8 mouse cellular contexts compared by ENCODE assay signal in genomic region chr1:36558031-36558993, GRCm38 (mm10). TPM values are rescaled to one million over a fixed set of nuclear protein-coding genes. Genes with fewer than 3 reads are reported as not detected.
DNase-seq lines count a peak whose midpoint lies in the region; ATAC-seq and TF ChIP-seq lines count a peak whose summit lies in the region.

TSS of gene Sema4c (minus strand) at chr1:36558349.

- peaks cover 14 to 58% of the 10 kb centered on the region in 2 experiments for H3K4me1 ChIP-seq in CH12.LX (ENCODE audit: control insufficient read depth in 1 of 2, insufficient read depth in 2 of 2)
- peaks cover 16% of the 10 kb centered on the region for H3K4me1 ChIP-seq in forebrain, embryonic 11.5 days (replicated peaks; ENCODE audit: control insufficient read depth, insufficient read depth, low read length)
- peaks cover 17% of the 10 kb centered on the region for H3K4me1 ChIP-seq in lung, embryonic 14.5 days (ENCODE audit: insufficient read depth)

- peak; percentile 64 for ATAC-seq in forebrain, embryonic 11.5 days (replicated peaks; ENCODE audit: low FRiP score)
- peak; percentile 68 for ATAC-seq in lung, embryonic 14.5 days (ENCODE audit: insufficient read depth)

- dilution Hi-C loops in CH12.LX (cut with MboI; ENCODE audit: extremely low pct_ligation_motif_present, extremely low pct_unique_long_range_greater_than_20kb, low sequenced_read_pairs): no loop called here

- TF ChIP-seq CTCF in CH12.LX (conservative IDR thresholded peaks at IDR 0.05 in 1 of 2, IDR thresholded peaks at IDR 0.05 in 1 of 2; ENCODE audit: low read depth in 2 of 2, low read length in 2 of 2): no peak
- peak; percentile 38 for TF ChIP-seq CTCF in layer of hippocampus, adult 2 months (conservative IDR thresholded peaks at IDR 0.05)
- 0 out of 2 replicates have a peak, but pooled peaks have one; percentile 3 for TF ChIP-seq CTCF in lung, embryonic 14.5 days (IDR thresholded peaks at IDR 0.05; ENCODE audit: low read depth)

- H3K9ac ChIP-seq in CH12.LX (ENCODE audit: insufficient read depth, low read depth): peak within 1 kb of the TSS; percentile 15
- peak within 1 kb of the TSS; percentile 98 for H3K9ac ChIP-seq in forebrain, embryonic 11.5 days (ENCODE audit: low read length)
- peak within 1 kb of the TSS; percentile 95 for H3K9ac ChIP-seq in lung, embryonic 14.5 days

- H3K4me3 ChIP-seq in CH12.LX (replicated peaks in 1 of 3; ENCODE audit: low read depth in 2 of 3, low read length in 2 of 3, poor library complexity in 1 of 3): peak within 1 kb of the TSS; percentile 58 to 77 (median 71)
- peak within 1 kb of the TSS; percentile 92 for H3K4me3 ChIP-seq in forebrain, embryonic 11.5 days (ENCODE audit: low read depth, low read length)
- peak within 1 kb of the TSS; percentile 87 for H3K4me3 ChIP-seq in layer of hippocampus, adult 2 months
- H3K4me3 ChIP-seq in lung, embryonic 14.5 days (ENCODE audit: low read depth, low read length): peak within 1 kb of the TSS; percentile 94

- no peaks in the 10 kb centered on the region for H3K9me3 ChIP-seq in CH12.LX (replicated peaks; ENCODE audit: low read length)
- H3K9me3 ChIP-seq in forebrain, embryonic 11.5 days (ENCODE audit: control insufficient read depth, low read length): no peaks in the 10 kb centered on the region
- no peaks in the 10 kb centered on the region for H3K9me3 ChIP-seq in lung, embryonic 14.5 days (ENCODE audit: low read depth, low read length)

- peaks cover under 1 to 3% of the 10 kb centered on the region in 2 experiments for H3K36me3 ChIP-seq in CH12.LX (replicated peaks in 1 of 2; ENCODE audit: control insufficient read depth in 1 of 2, insufficient read depth in 1 of 2, low read length in 1 of 2)
- H3K36me3 ChIP-seq in forebrain, embryonic 11.5 days (ENCODE audit: control insufficient read depth, insufficient read depth, low read length): peaks cover 5% of the 10 kb centered on the region; the same call in 1 of the 2 replicates
- H3K36me3 ChIP-seq in lung, embryonic 14.5 days (ENCODE audit: insufficient read depth): peaks cover 23% of the 10 kb centered on the region

- H3K4me2 ChIP-seq in CH12.LX (ENCODE audit: insufficient read depth, low read depth, poor library complexity, severe bottlenecking): peak within 1 kb of the TSS; percentile 97
- peak within 1 kb of the TSS; percentile 99 for H3K4me2 ChIP-seq in forebrain, embryonic 11.5 days (ENCODE audit: low read depth, low read length, severe bottlenecking)
- peak within 1 kb of the TSS; percentile 98 for H3K4me2 ChIP-seq in lung, embryonic 14.5 days

- no peaks in the 10 kb centered on the region for H3K79me2 ChIP-seq in CH12.LX (replicated peaks; ENCODE audit: control insufficient read depth, extremely low read depth, insufficient read depth, poor library complexity, severe bottlenecking)

- under 1% methylated on average over 67 of the region's 69 CpGs for WGBS in forebrain, embryonic 11.5 days
- 1% methylated on average over 69 of the region's 69 CpGs for WGBS in lung, embryonic 14.5 days

- peaks cover 38% of the 10 kb centered on the region for H3K27me3 ChIP-seq in CH12.LX (replicated peaks)
- no peaks in the 10 kb centered on the region; the same call in 1 of the 2 replicates for H3K27me3 ChIP-seq in forebrain, embryonic 11.5 days (ENCODE audit: control insufficient read depth, insufficient read depth, low read length)
- H3K27me3 ChIP-seq in lung, embryonic 14.5 days (ENCODE audit: insufficient read depth, low read length): no peaks in the 10 kb centered on the region

- TF ChIP-seq POLR2A in CH12.LX (IDR thresholded peaks at IDR 0.05; ENCODE audit: low read depth, low read length): no peak

- in situ Hi-C loops in CH12.LX (cut with MboI; ENCODE audit: low pct_ligation_motif_present, low pct_unique_long_range_greater_than_20kb, low sequenced_read_pairs): loop anchor here (5.0 kb wide), 1 partner anchor 74 kb away; no protein-coding TSS in a partner anchor

- no peak for TF ChIP-seq EP300 in CH12.LX (IDR thresholded peaks at IDR 0.05; ENCODE audit: low read length)

- peak; percentile 29 for DNase-seq in CH12.LX (ENCODE audit: extremely low read depth)
- peak; percentile 37 to 55 for DNase-seq in adrenal gland, postnatal 4 days (ENCODE audit: low spot score in 2 of 2)
- peak; percentile 91 for DNase-seq in forebrain, embryonic 11.5 days (ENCODE audit: low spot score)
- DNase-seq in heart, postnatal 10 days: peak; percentile 82 to 83
- DNase-seq in layer of hippocampus, adult 2 months (ENCODE audit: low spot score in 2 of 2): peak; percentile 62 to 74
- DNase-seq in lung, embryonic 14.5 days: peak; percentile 92
- DNase-seq in ovary, postnatal 10 days (ENCODE audit: low spot score): peak; percentile 71
- DNase-seq in urinary bladder, adult 2 months (ENCODE audit: low spot score): peak; percentile 79

- intact Hi-C loops in heart, postnatal 10 days (cut with DNase I): no loop called here

- no peak within 1 kb of the TSS for H3K27ac ChIP-seq in CH12.LX (ENCODE audit: insufficient read depth, low read depth)
- H3K27ac ChIP-seq in forebrain, embryonic 11.5 days (ENCODE audit: low read depth, low read length): peak within 1 kb of the TSS; percentile 97
- H3K27ac ChIP-seq in layer of hippocampus, adult 2 months: peak within 1 kb of the TSS; percentile 98
- peak within 1 kb of the TSS; percentile 100 for H3K27ac ChIP-seq in lung, embryonic 14.5 days (ENCODE audit: low read depth)

- no peak for TF ChIP-seq RAD21 in CH12.LX (IDR thresholded peaks at IDR 0.05; ENCODE audit: low read depth, low read length)

TF ChIP-seq in CH12.LX, 34 proteins besides CTCF, POLR2A, EP300 and RAD21:
- no peak for TF ChIP-seq CHD2 (IDR thresholded peaks at IDR 0.05; ENCODE audit: low read length)
- TF ChIP-seq BHLHE40 (IDR thresholded peaks at IDR 0.05; ENCODE audit: low read depth, low read length): peak; percentile 19; the same call in 1 of the 2 replicates
- TF ChIP-seq TCF12 (IDR thresholded peaks at IDR 0.05; ENCODE audit: low read depth, low read length): no peak
- TF ChIP-seq MEF2A (IDR thresholded peaks at IDR 0.05; ENCODE audit: borderline replicate concordance, low read depth, low read length): no peak
- no peak for TF ChIP-seq CHD1 (IDR thresholded peaks at IDR 0.05; ENCODE audit: low read depth, low read length)
- TF ChIP-seq UBTF (IDR thresholded peaks at IDR 0.05; ENCODE audit: low read depth, low read length): 0 out of 2 replicates have a peak, but pooled peaks have one; percentile 64
- TF ChIP-seq SMC3 (IDR thresholded peaks at IDR 0.05; ENCODE audit: low read depth, low read length): no peak
- TF ChIP-seq GABPA (IDR thresholded peaks at IDR 0.05; ENCODE audit: insufficient replicate concordance, low read depth, low read length): no peak
- no peak for TF ChIP-seq SIN3A (IDR thresholded peaks at IDR 0.05; ENCODE audit: low read length)
- TF ChIP-seq ELF1 (IDR thresholded peaks at IDR 0.05; ENCODE audit: low read depth, low read length): no peak
- TF ChIP-seq HCFC1 (IDR thresholded peaks at IDR 0.05; ENCODE audit: low read depth, low read length): no peak
TF ChIP-seq in CH12.LX: peak in this region for 2.

RNA-seq across cellular contexts. Expression of gene Sema4c, which starts in this region (rescaled TPM):
- total RNA-seq in CH12.LX (2012; rRNA removed): 2.2 and 3.4 TPM in 2 replicates
- 0.63 and 0.70 TPM in 2 replicates for total RNA-seq in CH12.LX (2014; rRNA removed)
- 1.5 and 1.7 TPM in 2 replicates for polyA plus RNA-seq in CH12.LX (2012; ENCODE audit: insufficient read length, low read depth)
- 10 to 100 TPM; 44.0 to 57.6 TPM for total RNA-seq in adrenal gland, postnatal 4 days (2021)
- polyA plus RNA-seq in forebrain, embryonic 11.5 days (2014; fragmentation: Nextera tagmentation; extraction: Ambion mirVana): 2.9 and 3.3 TPM in 2 replicates
- total RNA-seq in heart, postnatal 10 days (2021): 10 to 100 TPM; 24.4 to 25.0 TPM
- 10 to 100 TPM; 13.4 to 13.6 TPM for total RNA-seq in layer of hippocampus, adult 2 months (2021)
- polyA plus RNA-seq in lung, embryonic 14.5 days (2014; fragmentation: Nextera tagmentation; extraction: Ambion mirVana): 2.2 and 2.7 TPM in 2 replicates
- 25.6 and 30.8 TPM in 2 replicates for polyA plus RNA-seq in urinary bladder, adult 2 months (2012; rRNA removed)

Comparison
In these comparisons a context has a peak if more than half of its experiments do, and no peak if none do; other contexts are left out.
1. DNase-seq: peak in every context shown above with its lines; median percentile 92 in lung, embryonic 14.5 days; 91 in forebrain, embryonic 11.5 days; 82 in heart, postnatal 10 days; 79 in urinary bladder, adult 2 months; 71 in ovary, postnatal 10 days; 68 in layer of hippocampus, adult 2 months; 46 in adrenal gland, postnatal 4 days; 29 in CH12.LX.
2. H3K9ac ChIP-seq: peak in every context shown above with its lines; median percentile 98 in forebrain, embryonic 11.5 days; 95 in lung, embryonic 14.5 days; 15 in CH12.LX.
3. CTCF ChIP-seq: peak in layer of hippocampus, adult 2 months (single experiment) and lung, embryonic 14.5 days (single experiment); none in CH12.LX (0 of 2).
4. Peak in every context shown above with its lines, with median percentiles within 50 percentile points of each other: H3K4me2 ChIP-seq and H3K4me3 ChIP-seq.